Mouse (Mus musculus) cortical plate, adult 2 months (tissue): ENCODE measurements around the gene Arl16. TPM values are rescaled to one million over a fixed set of nuclear protein-coding genes. Genes with fewer than 3 reads are reported as not detected.

Source experiments
- H3K27ac ChIP-seq: fragments of 200-500 bp; 2 replicates; pipeline ENCODE4 v1.5.1; 2012; ENCODE audit warnings: low read length, control low read depth, inconsistent platforms; ENCODE audit not compliant: insufficient read depth
- H3K4me1 ChIP-seq: fragments of 200-500 bp; 2 replicates; pipeline ENCODE4 v1.6.1; 2011; ENCODE audit warnings: low read length; ENCODE audit not compliant: control insufficient read depth, insufficient read depth
- H3K4me3 ChIP-seq: fragments of 200-500 bp; 2 replicates; pipeline ENCODE4 v1.5.1; 2011; ENCODE audit warnings: mild to moderate bottlenecking, low read length, control low read depth; ENCODE audit not compliant: insufficient read depth
- CTCF ChIP-seq: fragments of 200-500 bp; IDR thresholded peaks from 2 replicates; pipeline ENCODE4 v1.5.1; 2011; ENCODE audit warnings: mild to moderate bottlenecking, control low read depth, low read length; ENCODE audit not compliant: insufficient read depth; ENCODE audit errors: extremely low read depth
- POLR2A ChIP-seq: fragments of 200-500 bp; IDR thresholded peaks from 2 replicates; pipeline ENCODE4 v1.6.1; 2011; ENCODE audit warnings: mild to moderate bottlenecking, low read length, control low read depth; ENCODE audit not compliant: insufficient read depth; ENCODE audit errors: extremely low read depth
- polyA plus RNA-seq: library from polyadenylated mRNA; depleted of rRNA; stranded (reverse); fragments of >200 nt; gene quantifications from 2 replicates; pipeline ENCODE4 v1.2.3, GENCODE M21; 2012

Gene Arl16
- polyA plus RNA-seq, 1 experiment = 46.0 TPM

- no peak overlapping the region for H3K27ac ChIP-seq
- no peak for TF ChIP-seq POLR2A
- no peak for TF ChIP-seq CTCF
These were observed 24.8 kb upstream of the Arl16 start for GRCm38 (mm10) chr11:120492024-120492877.

GRCm38 (mm10) chr11:120491317-120492023 lies 24.1 kb upstream of the Arl16 start, which contains the start of gene Slc25a10:
Slc25a10 (plus strand) TSS chr11:120491840.
- peak within 1 kb of the TSS; percentile 48 for H3K4me3 ChIP-seq
- H3K27ac ChIP-seq = no peak within 1 kb of the TSS
- peaks cover 3% of the 10 kb centered on the region for H3K4me1 ChIP-seq
- no peak for TF ChIP-seq CTCF
- peak; percentile 40; the same call in 1 of the 2 replicates for TF ChIP-seq POLR2A

More at GRCm38 (mm10) chr11:120492024-120492877, 24.8 kb upstream of the Arl16 start:
- H3K4me1 ChIP-seq = peaks cover 3% of the 10 kb centered on the region
- H3K4me3 ChIP-seq = peak overlapping the region; percentile 48

- TF ChIP-seq CTCF = no peak
- TF ChIP-seq POLR2A = no peak
- Histone ChIP-seq H3K4me1 (peaks cover 7% of the 10 kb centered on the region), H3K4me3 (no peak overlapping the region), H3K27ac (no peak overlapping the region)
These were observed 23.1 kb upstream of the Arl16 start for GRCm38 (mm10) chr11:120490291-120491046.

GRCm38 (mm10) chr11:120489054-120489761 lies 21.8 kb upstream of the Arl16 start:
- 0 out of 2 replicates have a peak, but pooled peaks have one; percentile 31 for TF ChIP-seq POLR2A
- TF ChIP-seq CTCF = peak; percentile 96
- H3K4me3 ChIP-seq = no peak overlapping the region
- H3K4me1 ChIP-seq = peaks cover 7% of the 10 kb centered on the region
- no peak overlapping the region for H3K27ac ChIP-seq

- H3K4me3 ChIP-seq = no peak overlapping the region
- TF ChIP-seq CTCF (no peak), POLR2A (no peak)
- no peak overlapping the region for H3K27ac ChIP-seq
- peaks cover 7% of the 10 kb centered on the region for H3K4me1 ChIP-seq
These were observed 21.1 kb upstream of the Arl16 start for GRCm38 (mm10) chr11:120488516-120488915.

- Histone ChIP-seq H3K4me1 (peaks cover 4% of the 10 kb centered on the region; the same call in 1 of the 2 replicates), H3K4me3 (peak overlapping the region; percentile 90), H3K27ac (no peak overlapping the region)
- TF ChIP-seq CTCF (no peak), POLR2A (no peak)
These were observed 17.8 kb upstream of the Arl16 start for GRCm38 (mm10) chr11:120485251-120485650.

GRCm38 (mm10) chr11:120484265-120484981 lies 17.0 kb upstream of the Arl16 start, which contains the start of gene Mrpl12:
Mrpl12 (plus strand) TSS chr11:120484613.
- TF ChIP-seq POLR2A (peak; percentile 58; the same call in 1 of the 2 replicates), CTCF (no peak)
- Histone ChIP-seq H3K4me1 (peaks cover 4% of the 10 kb centered on the region; the same call in 1 of the 2 replicates), H3K27ac (peak within 1 kb of the TSS; percentile 42; the same call in 1 of the 2 replicates), H3K4me3 (peak within 1 kb of the TSS; percentile 90)

- no peak overlapping the region for H3K27ac ChIP-seq
- no peak overlapping the region; the same call in 1 of the 2 replicates for H3K4me3 ChIP-seq
- H3K4me1 ChIP-seq = peaks cover 4% of the 10 kb centered on the region; the same call in 1 of the 2 replicates
- no peak for TF ChIP-seq POLR2A
- no peak for TF ChIP-seq CTCF
These were observed 16.1 kb upstream of the Arl16 start for GRCm38 (mm10) chr11:120483448-120483934.
